Mouse (Mus musculus): ENCODE results near the gene Nrxn3. TPM values are rescaled to one million over a fixed set of nuclear protein-coding genes. Genes with fewer than 3 reads are reported as not detected.

Nrxn3 gene
- polyA plus RNA-seq, 1 experiment from 2014 or later, result 2.2 TPM

DNA sequence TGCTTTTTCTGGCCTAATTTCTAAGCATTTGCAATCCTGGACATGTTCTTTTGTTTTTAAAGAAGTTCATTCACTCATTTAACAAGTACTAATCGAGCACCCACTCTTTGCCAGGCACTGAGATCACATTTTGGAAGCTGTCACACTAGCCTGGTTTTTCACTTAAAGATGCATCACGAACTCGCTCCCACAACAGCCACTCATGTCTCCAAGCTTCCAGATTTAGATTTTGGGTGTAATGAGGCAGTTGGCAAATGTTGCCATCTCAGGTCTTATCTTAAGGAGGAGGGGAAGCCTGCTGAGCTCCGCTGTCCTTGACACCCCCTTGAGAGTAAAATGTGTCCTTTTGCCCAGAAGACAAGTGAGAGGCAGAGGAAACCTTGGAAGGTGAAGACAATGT is 14.4 kb downstream of the Nrxn3 start:
- no peak overlapping the region for H3K4me3 ChIP-seq
- H3K36me3 ChIP-seq, result no peaks in the 10 kb centered on the region
- 72% methylated on average over 4 of the region's 4 CpGs for WGBS
- H3K27ac ChIP-seq (ENCODE audit: poor library complexity, severe bottlenecking), result no peak overlapping the region
- H3K9me3 ChIP-seq (replicated peaks), result no peaks in the 10 kb centered on the region
- no peaks in the 10 kb centered on the region for H3K27me3 ChIP-seq (replicated peaks)
- no peaks in the 10 kb centered on the region for H3K4me1 ChIP-seq (replicated peaks)
- H3K9ac ChIP-seq, result no peak overlapping the region
- no peak overlapping the region for H3K4me2 ChIP-seq
- no peak for ATAC-seq (ENCODE audit: insufficient number of reproducible peaks, low FRiP score)

DNA sequence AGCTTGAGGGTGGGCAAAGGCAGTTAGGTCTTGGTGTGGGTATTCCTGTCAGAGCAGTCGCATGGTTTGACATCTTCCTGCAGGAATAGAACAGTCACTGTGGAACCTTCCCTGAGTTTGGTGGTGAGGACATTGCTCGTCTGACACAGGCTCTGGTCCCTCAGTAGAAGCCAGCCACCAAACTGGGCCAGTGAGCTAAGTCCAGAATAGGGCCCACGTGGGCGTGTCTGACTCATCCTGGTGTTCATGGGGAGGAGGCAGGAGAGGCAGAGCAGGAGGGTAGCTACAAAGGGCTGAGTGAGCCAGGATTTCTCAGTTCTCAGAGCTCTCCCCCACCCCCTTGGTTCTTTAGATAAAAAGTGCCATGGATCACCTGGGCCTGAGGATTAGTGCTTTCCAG is 15.9 kb downstream of the Nrxn3 start:
- Histone ChIP-seq H3K36me3 (no peaks in the 10 kb centered on the region), H3K4me1 (replicated peaks) (no peaks in the 10 kb centered on the region), H3K4me2 (no peak overlapping the region), H3K9me3 (replicated peaks) (no peaks in the 10 kb centered on the region), H3K9ac (no peak overlapping the region), H3K4me3 (no peak overlapping the region), H3K27ac (ENCODE audit: poor library complexity, severe bottlenecking) (no peak overlapping the region), H3K27me3 (replicated peaks) (no peaks in the 10 kb centered on the region)
- WGBS, result 57% methylated on average over 4 of the region's 4 CpGs
- ATAC-seq (ENCODE audit: insufficient number of reproducible peaks, low FRiP score), result no peak

DNA sequence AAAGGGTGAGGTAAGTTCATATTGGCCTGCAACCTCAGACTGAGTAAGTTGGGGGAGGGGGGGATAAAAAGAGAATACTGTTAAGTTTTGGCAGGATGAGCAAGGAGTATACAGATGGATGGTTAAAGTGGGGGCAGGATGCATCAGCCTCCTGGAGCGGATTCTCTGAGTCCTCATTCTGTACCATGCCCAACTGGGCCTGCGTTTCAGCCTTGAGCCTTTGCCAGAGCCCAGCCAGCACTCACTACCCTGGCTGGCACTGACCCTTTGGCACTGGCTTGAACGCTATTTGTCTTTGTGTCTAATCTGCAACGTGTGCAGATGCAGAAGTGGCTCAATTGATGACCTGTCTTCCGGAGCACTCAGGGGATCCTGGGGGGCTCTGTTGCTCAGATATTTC is 24.1 kb downstream of the Nrxn3 start:
- no peaks in the 10 kb centered on the region for H3K9me3 ChIP-seq (replicated peaks)
- no peaks in the 10 kb centered on the region for H3K4me1 ChIP-seq (replicated peaks)
- H3K36me3 ChIP-seq, result no peaks in the 10 kb centered on the region
- ATAC-seq (ENCODE audit: insufficient number of reproducible peaks, low FRiP score), result no peak
- H3K27me3 ChIP-seq (replicated peaks), result no peaks in the 10 kb centered on the region
- 72% methylated on average over 5 of the region's 5 CpGs for WGBS
- H3K4me2 ChIP-seq, result no peak overlapping the region
- H3K9ac ChIP-seq, result no peak overlapping the region
- H3K4me3 ChIP-seq, result no peak overlapping the region
- H3K27ac ChIP-seq (ENCODE audit: poor library complexity, severe bottlenecking), result no peak overlapping the region

DNA sequence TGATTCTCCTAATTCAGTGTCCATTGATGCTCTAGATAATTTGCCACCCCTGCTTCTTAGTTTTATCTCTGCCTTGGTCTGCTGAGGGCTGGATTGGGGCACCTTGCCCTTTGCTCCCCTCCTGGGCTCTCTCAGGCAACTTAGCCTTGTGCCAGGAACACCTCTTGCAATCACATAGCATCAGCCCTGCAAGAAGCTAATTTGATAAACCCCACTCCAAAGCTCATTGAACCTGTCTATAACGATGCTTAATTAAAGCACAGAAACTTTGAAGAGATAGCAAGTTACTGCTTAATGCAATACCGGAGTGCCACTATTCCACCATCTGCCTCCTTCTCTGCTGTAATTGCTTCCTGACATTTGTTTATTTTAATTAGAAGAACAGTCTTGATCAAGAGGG is 42.1 kb downstream of the Nrxn3 start:
- H3K4me3 ChIP-seq, result no peak overlapping the region
- H3K27ac ChIP-seq (ENCODE audit: poor library complexity, severe bottlenecking), result no peak overlapping the region
- no peaks in the 10 kb centered on the region for H3K4me1 ChIP-seq (replicated peaks)
- no peak overlapping the region for H3K4me2 ChIP-seq
- H3K27me3 ChIP-seq (replicated peaks), result no peaks in the 10 kb centered on the region
- no peaks in the 10 kb centered on the region for H3K36me3 ChIP-seq
- H3K9me3 ChIP-seq (replicated peaks), result no peaks in the 10 kb centered on the region
- H3K9ac ChIP-seq, result no peak overlapping the region
- no peak for ATAC-seq (ENCODE audit: insufficient number of reproducible peaks, low FRiP score)
- 61% methylated on average over 2 of the region's 2 CpGs for WGBS

DNA sequence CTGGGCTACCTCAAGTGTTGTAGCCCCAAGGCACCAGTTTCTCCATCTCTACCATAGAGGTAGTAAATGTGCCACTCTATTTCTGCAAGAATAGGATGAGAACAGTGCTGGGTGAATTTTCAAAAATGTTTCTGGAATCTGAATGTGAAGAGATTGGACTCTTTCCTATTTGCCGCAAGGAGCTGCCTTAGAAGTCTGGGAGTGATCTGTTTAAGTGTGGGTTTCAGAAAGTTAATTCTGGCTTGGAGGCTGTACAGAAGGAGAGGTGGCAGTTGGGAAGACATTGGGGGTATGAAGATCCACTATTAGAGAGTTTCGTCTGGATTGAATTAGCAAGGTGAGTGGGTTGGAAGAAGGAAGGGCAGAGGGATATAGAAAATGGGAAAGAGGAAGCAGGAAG is 52.0 kb downstream of the Nrxn3 start:
- WGBS, result 77% methylated on average over 2 of the region's 2 CpGs
- H3K27me3 ChIP-seq (replicated peaks), result no peaks in the 10 kb centered on the region

DNA sequence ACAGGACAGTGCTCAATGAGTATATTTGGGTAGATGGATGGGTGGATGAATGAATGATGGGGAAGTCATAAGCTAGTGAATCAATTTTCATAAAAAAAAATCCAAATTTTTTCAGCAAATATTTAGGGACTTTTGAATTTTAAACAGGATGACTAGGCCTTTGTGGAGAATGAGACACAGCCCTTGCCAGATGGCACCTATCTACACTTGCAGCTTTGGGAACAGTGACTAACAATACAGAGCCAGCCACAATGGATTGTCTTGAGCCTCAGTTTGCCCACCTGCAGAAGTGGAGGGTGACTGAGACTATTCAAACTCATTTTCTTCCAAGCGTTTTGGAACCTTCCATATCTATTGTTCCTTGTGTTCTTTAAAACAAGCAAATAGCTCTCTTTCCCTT is 55.4 kb downstream of the Nrxn3 start:
- WGBS, result 67% methylated on average over 1 of the region's 1 CpGs

More for the DNA sequence above, 52.0 kb downstream of the Nrxn3 start:
- Histone ChIP-seq H3K9ac (no peak overlapping the region), H3K27ac (ENCODE audit: poor library complexity, severe bottlenecking) (no peak overlapping the region), H3K36me3 (no peaks in the 10 kb centered on the region), H3K4me3 (no peak overlapping the region), H3K4me2 (no peak overlapping the region), H3K9me3 (replicated peaks) (no peaks in the 10 kb centered on the region), H3K4me1 (replicated peaks) (no peaks in the 10 kb centered on the region)
- no peak for ATAC-seq (ENCODE audit: insufficient number of reproducible peaks, low FRiP score)

DNA sequence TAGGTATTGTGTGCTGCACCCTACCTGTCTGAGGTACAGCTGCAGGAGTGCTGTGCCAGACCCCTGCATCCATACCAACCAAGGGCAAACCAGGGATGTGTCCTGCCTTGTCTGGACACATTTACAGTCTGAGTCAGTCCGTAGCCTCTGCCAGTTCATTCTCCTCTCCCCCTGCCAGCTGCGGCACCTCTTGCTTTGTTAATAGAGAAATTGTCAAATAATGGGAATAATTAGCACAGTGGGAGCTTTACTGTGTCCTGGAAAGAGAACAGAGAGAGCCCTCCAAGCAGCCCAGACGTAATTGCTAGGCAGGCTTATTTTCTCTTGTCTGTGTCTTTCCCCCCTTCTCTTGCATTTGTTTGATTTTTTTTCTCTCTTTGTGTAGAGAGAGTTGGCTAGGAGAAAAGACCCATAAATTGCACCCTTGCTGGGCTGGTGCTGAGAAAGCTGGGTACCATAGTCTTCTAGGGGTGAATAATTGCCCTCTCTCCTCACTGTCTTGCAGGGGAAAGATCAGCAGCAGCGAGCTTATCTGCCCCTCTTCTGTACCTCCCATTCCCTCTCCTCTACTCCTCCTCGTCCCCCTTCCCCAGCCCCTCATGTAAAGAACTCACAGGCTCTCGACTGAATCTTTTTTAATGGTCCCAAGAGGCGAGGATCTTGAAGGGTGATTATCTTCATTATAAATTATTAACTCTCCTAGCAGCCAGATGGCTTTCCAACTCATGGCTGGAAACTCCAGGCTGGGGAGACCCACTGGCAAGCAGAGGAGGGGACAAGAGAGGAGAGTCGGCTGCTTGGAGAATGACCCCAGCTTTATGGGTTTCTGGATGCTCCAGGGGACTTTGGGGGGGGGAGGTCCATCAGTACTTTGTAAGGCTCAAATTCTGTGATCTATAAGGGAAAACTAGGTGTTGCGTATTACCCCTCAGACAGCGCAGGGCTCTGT is 61.8 kb downstream of the Nrxn3 start:
- Histone ChIP-seq H3K4me1 (replicated peaks) (no peaks in the 10 kb centered on the region), H3K4me2 (no peak overlapping the region), H3K27me3 (replicated peaks) (no peaks in the 10 kb centered on the region), H3K27ac (ENCODE audit: poor library complexity, severe bottlenecking) (no peak overlapping the region), H3K9ac (no peak overlapping the region), H3K9me3 (replicated peaks) (no peaks in the 10 kb centered on the region), H3K4me3 (no peak overlapping the region), H3K36me3 (no peaks in the 10 kb centered on the region)
- WGBS, result 59% methylated on average over 10 of the region's 10 CpGs
- no peak for ATAC-seq (ENCODE audit: insufficient number of reproducible peaks, low FRiP score)

More for the DNA sequence above, 55.4 kb downstream of the Nrxn3 start:
- no peak overlapping the region for H3K9ac ChIP-seq
- H3K9me3 ChIP-seq (replicated peaks), result no peaks in the 10 kb centered on the region
- H3K36me3 ChIP-seq, result no peaks in the 10 kb centered on the region
- no peak for ATAC-seq (ENCODE audit: insufficient number of reproducible peaks, low FRiP score)
- H3K27me3 ChIP-seq (replicated peaks), result no peaks in the 10 kb centered on the region
- no peak overlapping the region for H3K4me2 ChIP-seq
- no peak overlapping the region for H3K27ac ChIP-seq (ENCODE audit: poor library complexity, severe bottlenecking)
- no peak overlapping the region for H3K4me3 ChIP-seq
- no peaks in the 10 kb centered on the region for H3K4me1 ChIP-seq (replicated peaks)

DNA sequence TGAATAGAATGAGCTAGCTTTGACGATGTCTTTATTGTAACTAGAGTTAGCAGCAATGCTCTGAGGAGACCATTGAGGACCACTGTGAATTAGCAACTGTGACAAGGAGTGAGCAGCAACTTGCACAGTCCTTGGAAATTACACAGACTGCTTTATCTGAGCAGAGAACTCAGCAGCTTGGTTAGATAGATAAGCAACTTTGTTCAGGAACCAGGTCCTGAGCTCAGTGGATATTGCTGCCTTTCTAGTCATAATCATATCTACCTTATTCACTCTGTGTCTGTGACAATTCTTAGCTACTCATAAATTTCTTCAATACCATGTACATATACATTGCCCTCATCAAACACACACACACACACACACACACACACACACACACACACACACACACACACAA is 70.6 kb downstream of the Nrxn3 start:
- 75% methylated on average over 1 of the region's 1 CpGs for WGBS
- ATAC-seq (ENCODE audit: insufficient number of reproducible peaks, low FRiP score), result no peak
- no peaks in the 10 kb centered on the region for H3K27me3 ChIP-seq (replicated peaks)
- no peaks in the 10 kb centered on the region for H3K4me1 ChIP-seq (replicated peaks)
- no peaks in the 10 kb centered on the region for H3K36me3 ChIP-seq
- H3K4me3 ChIP-seq, result no peak overlapping the region
- H3K9me3 ChIP-seq (replicated peaks), result no peaks in the 10 kb centered on the region
- H3K4me2 ChIP-seq, result no peak overlapping the region
- H3K27ac ChIP-seq (ENCODE audit: poor library complexity, severe bottlenecking), result no peak overlapping the region
- H3K9ac ChIP-seq, result no peak overlapping the region

DNA sequence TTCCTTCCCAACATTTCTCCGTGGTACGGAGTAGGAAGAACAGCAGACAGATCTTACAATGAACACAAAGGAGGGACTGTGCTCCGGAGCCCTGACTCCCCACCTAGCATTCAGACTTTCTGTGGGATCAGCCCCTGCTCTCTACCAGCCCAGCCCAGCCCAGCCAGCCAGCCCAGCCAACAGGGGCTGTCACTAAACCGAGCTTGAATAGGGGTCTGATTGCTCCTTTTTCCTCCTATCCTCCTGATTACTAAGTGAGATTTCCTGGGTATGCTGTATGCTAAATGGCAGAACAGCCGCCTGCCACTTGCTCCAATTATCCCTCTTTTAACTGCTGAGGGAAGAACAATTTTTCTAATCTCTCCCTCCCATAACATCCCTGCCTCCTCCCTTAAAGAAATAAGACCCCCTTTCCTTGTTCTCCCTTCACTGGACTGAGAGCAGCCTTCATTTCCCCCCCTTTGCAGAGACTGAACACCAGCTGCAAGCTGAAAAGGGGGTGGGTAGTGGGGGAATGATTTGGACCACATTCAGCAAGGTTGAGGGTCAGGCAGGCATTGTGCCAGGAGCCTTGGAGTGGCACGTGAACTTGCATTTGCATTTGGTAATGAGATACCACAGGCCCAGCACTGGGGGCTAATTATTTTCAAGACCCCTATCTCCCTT is 78.4 kb downstream of the Nrxn3 start:
- no peaks in the 10 kb centered on the region for H3K27me3 ChIP-seq (replicated peaks)
- 25% methylated on average over 6 of the region's 6 CpGs for WGBS
- H3K4me1 ChIP-seq (replicated peaks), result peaks cover 34% of the 10 kb centered on the region
- no peak for ATAC-seq (ENCODE audit: insufficient number of reproducible peaks, low FRiP score)
- no peak overlapping the region for H3K4me2 ChIP-seq
- H3K4me3 ChIP-seq, result no peak overlapping the region
- no peak overlapping the region for H3K9ac ChIP-seq
- H3K36me3 ChIP-seq, result no peaks in the 10 kb centered on the region
- H3K9me3 ChIP-seq (replicated peaks), result no peaks in the 10 kb centered on the region
- 0 out of 2 replicates have a peak overlapping the region, but pooled peaks have one; percentile 1 for H3K27ac ChIP-seq (ENCODE audit: poor library complexity, severe bottlenecking)

DNA sequence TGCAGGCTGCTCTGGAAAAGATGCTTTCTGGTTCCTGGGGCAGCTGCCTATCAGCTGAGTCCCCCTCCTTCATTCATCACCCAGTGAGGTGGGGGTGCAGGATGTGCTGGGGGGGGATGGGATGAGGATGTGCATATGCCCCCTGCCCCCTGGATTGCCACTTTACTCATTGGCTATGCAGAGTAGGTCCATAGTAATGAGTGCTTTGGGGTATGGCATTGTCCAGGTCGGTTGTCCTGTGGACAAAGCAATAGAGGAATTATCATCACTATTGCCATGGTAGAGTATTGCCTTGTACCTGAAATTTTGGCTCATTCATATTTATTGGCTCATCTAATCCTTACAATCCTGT is 79.0 kb downstream of the Nrxn3 start:
- ATAC-seq (ENCODE audit: insufficient number of reproducible peaks, low FRiP score), result no peak
- H3K4me2 ChIP-seq, result no peak overlapping the region
- H3K4me1 ChIP-seq (replicated peaks), result peaks cover 34% of the 10 kb centered on the region
- no peak overlapping the region for H3K9ac ChIP-seq
- H3K9me3 ChIP-seq (replicated peaks), result no peaks in the 10 kb centered on the region
- 50% methylated on average over 1 of the region's 1 CpGs for WGBS
- no peaks in the 10 kb centered on the region for H3K27me3 ChIP-seq (replicated peaks)
- H3K27ac ChIP-seq (ENCODE audit: poor library complexity, severe bottlenecking), result no peak overlapping the region
- no peak overlapping the region for H3K4me3 ChIP-seq
- H3K36me3 ChIP-seq, result no peaks in the 10 kb centered on the region

DNA sequence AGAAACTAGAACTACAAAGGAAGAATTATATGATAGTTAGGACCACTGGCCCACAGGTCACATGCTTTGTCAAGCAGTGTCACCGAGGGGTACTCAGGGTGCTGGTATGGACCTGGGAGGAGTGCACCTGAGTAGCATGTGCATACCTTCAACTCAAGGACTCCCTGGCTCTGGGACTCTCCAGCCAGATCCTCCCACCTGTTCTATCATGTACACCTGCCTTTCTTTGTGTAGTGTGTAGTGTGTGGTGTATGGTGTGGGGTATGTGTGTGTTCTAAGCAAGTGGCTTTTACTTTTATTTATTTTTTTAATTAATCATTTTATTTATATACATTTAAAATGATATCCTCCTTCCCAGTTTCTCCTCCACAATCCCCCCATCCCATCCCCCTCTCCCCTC is 86.3 kb downstream of the Nrxn3 start:
- no peak overlapping the region for H3K27ac ChIP-seq (ENCODE audit: poor library complexity, severe bottlenecking)
- no peak overlapping the region for H3K9ac ChIP-seq
- no peaks in the 10 kb centered on the region for H3K27me3 ChIP-seq (replicated peaks)
- 80% methylated on average over 1 of the region's 1 CpGs for WGBS
- no peak for ATAC-seq (ENCODE audit: insufficient number of reproducible peaks, low FRiP score)
- peaks cover 7% of the 10 kb centered on the region; the same call in 1 of the 2 replicates for H3K4me1 ChIP-seq (replicated peaks)
- H3K9me3 ChIP-seq (replicated peaks), result 0 out of 2 replicates have a peak, but pooled peaks cover 4% of the 10 kb centered on the region
- no peaks in the 10 kb centered on the region for H3K36me3 ChIP-seq
- H3K4me3 ChIP-seq, result no peak overlapping the region
- H3K4me2 ChIP-seq, result no peak overlapping the region
